Mouse (Mus musculus) forelimb bud, embryonic 11.5 days (tissue): ENCODE data around the gene Gstz1.
A peak's percentile ranks its signal among the peaks of the same experiment; 100 is the strongest.
"Not testable (repeated sequence)": the region's sequence is repeated elsewhere in the genome, so short reads cannot be mapped to it uniquely, and the experiment has no call there.

ENCODE experiments used
- DNase-seq: peaks from one replicate; pipeline ENCODE4 v3.0.0-alpha.2; 2012; ENCODE audit warnings: low read depth, low spot score

Gstz1 gene

GRCm38 (mm10) chr12:87158099-87158498 is 11.1 kb downstream of the Gstz1 start:
- DNase-seq, result no peak

GRCm38 (mm10) chr12:87160310-87160709 is 13.3 kb downstream of the Gstz1 start:
- no peak for DNase-seq

- DNase-seq, result no peak
Observed at GRCm38 (mm10) chr12:87160815-87161214, 13.8 kb downstream of the Gstz1 start.

- peak; percentile 54 for DNase-seq
Observed at GRCm38 (mm10) chr12:87175194-87175946, 28.4 kb downstream of the Gstz1 start.

- no peak for DNase-seq
Observed at GRCm38 (mm10) chr12:87177631-87178030, 30.7 kb downstream of the Gstz1 start.

GRCm38 (mm10) chr12:87193008-87193407 is 46.0 kb downstream of the Gstz1 start:
- no peak for DNase-seq

- DNase-seq, result no peak
Observed at GRCm38 (mm10) chr12:87195069-87195468, 48.1 kb downstream of the Gstz1 start.

- no peak for DNase-seq
Observed at GRCm38 (mm10) chr12:87196310-87196709, 49.3 kb downstream of the Gstz1 start.

GRCm38 (mm10) chr12:87198792-87199191 is 51.8 kb downstream of the Gstz1 start:
- no peak for DNase-seq

GRCm38 (mm10) chr12:87199206-87199972 is 52.4 kb downstream of the Gstz1 start, which contains the start of gene Samd15:
TSS of gene Samd15 (plus strand) at chr12:87199723.
- no peak for DNase-seq

GRCm38 (mm10) chr12:87199973-87200586 is 53.1 kb downstream of the Gstz1 start, which contains the start of gene Tmed8:
TSS of gene Tmed8 (minus strand) at chr12:87200454.
- DNase-seq, result peak; percentile 70

GRCm38 (mm10) chr12:87201694-87202093 is 54.7 kb downstream of the Gstz1 start:
- no peak for DNase-seq

- DNase-seq, result not testable (repeated sequence)
Observed at GRCm38 (mm10) chr12:87205789-87206188, 58.8 kb downstream of the Gstz1 start.

- DNase-seq, result no peak
Observed at GRCm38 (mm10) chr12:87212844-87213606, 66.1 kb downstream of the Gstz1 start.
